Mouse (Mus musculus) CH12.LX (cell line): ENCODE results near the gene Atg5.

ENCODE experiments used
- CTCF ChIP-seq, 2 experiments: IDR thresholded peaks in 1 of 2; conservative IDR thresholded peaks in 1 of 2; 2 replicates each; pipeline ENCODE4 v1.5.1; 2011 to 2012; ENCODE audit warnings: low read depth in 2 of 2, low read length in 2 of 2, improper control_type of control experiment in 1 of 2, inconsistent platforms in 1 of 2, mild to moderate bottlenecking in 1 of 2, moderate library complexity in 1 of 2
- USF1 ChIP-seq: IDR thresholded peaks from 2 replicates; pipeline ENCODE4 v1.6.1; 2014; ENCODE audit warnings: low read depth, mild to moderate bottlenecking, inconsistent platforms, low read length, improper control_type of control experiment
- USF2 ChIP-seq: conservative IDR thresholded peaks from 2 replicates; pipeline ENCODE4 v1.6.1; 2011; ENCODE audit warnings: low read depth, low read length, improper control_type of control experiment

DNA sequence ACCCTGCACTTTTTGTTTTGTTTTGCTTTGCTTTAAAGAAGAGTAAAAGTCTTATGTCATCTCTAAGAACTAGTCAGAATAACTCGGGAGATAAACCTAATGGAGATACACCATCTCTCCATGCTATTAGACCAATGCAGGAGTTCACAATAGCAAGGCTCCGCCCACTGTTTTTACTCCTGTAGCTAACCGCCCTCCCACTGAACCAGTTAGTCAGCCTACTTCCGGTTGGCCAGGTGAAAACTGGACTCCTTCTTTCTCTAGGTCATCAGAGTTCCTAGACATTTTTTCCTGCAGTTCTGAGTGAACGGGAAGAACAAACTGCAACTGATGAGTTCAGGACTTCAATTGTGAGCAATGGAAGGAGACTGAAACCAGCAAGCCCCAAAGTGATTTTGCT, 122.1 kb downstream of the Atg5 start:
- no peak for TF ChIP-seq USF2
- TF ChIP-seq USF1, result no peak
- TF ChIP-seq CTCF (conservative IDR thresholded peaks at IDR 0.05 in 1 of 2, IDR thresholded peaks at IDR 0.05 in 1 of 2; ENCODE audit: low read depth in 2 of 2, low read length in 2 of 2), result no peak
